In the genomic region with DNA sequence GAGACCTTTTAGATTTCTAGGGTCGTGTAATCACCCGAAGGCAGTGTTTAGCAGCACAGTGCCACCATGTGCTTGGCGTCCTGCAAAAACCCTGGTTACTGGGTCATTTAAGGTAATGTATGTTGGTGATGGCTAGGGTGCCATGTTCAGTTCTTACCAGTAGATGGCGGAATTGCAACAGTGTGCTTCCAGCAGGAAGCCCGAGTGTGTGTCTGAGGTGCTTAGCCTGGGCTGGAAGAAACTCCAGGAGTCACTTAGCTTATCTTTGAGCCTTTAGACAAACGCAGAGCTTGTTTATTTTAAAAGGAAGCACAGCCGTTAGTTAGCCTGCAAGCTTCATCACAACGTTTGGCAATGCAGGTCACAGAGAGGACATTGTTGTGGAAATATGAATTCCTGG, we compare ENCODE assay signal across 8 mouse cellular contexts. TPM values are rescaled to one million over a fixed set of nuclear protein-coding genes. Genes with fewer than 3 reads are reported as not detected.
DNase-seq lines count a peak whose midpoint lies in the region; ATAC-seq lines count a peak whose summit lies in the region.

No protein-coding gene starts in this region.

- ATAC-seq in common myeloid progenitor, adult 5-6 weeks (replicated peaks; ENCODE audit: low read depth, poor library complexity, severe bottlenecking): peak; percentile 99
- peak; percentile 62 for ATAC-seq in intestine, embryonic 14.5 days (replicated peaks; ENCODE audit: low FRiP score, low TSS enrichment, low read depth)
- peak; percentile 99 for ATAC-seq in megakaryocyte progenitor cell, adult 5-6 weeks (replicated peaks; ENCODE audit: poor library complexity)

- DNase-seq in urinary bladder, postnatal 14 days (ENCODE audit: low spot score): peak; percentile 80
- DNase-seq in urinary bladder, postnatal 10 days (ENCODE audit: low spot score): no peak
- DNase-seq in gastrocnemius, postnatal 14 days: peak; percentile 65
- peak; percentile 87 for DNase-seq in intestine, embryonic 14.5 days (ENCODE audit: low spot score)
- peak; percentile 55 to 90 for DNase-seq in left cerebral cortex, adult 9 months (ENCODE audit: low spot score in 2 of 2)
- peak; percentile 52 for DNase-seq in spleen, adult 12 weeks (ENCODE audit: low spot score)

- no peak overlapping the region for H3K27ac ChIP-seq in intestine, embryonic 14.5 days (ENCODE audit: low read depth)

- H3K9me3 ChIP-seq in intestine, embryonic 14.5 days (ENCODE audit: control insufficient read depth, low read length): 0 out of 2 replicates have a peak, but pooled peaks cover 5% of the 10 kb centered on the region

- WGBS in intestine, embryonic 14.5 days: under 1% methylated on average over 8 of the region's 8 CpGs

- no peaks in the 10 kb centered on the region; the same call in 1 of the 2 replicates for H3K4me1 ChIP-seq in intestine, embryonic 14.5 days (replicated peaks; ENCODE audit: control insufficient read depth, insufficient read depth, low read length)

- H3K36me3 ChIP-seq in intestine, embryonic 14.5 days (ENCODE audit: control insufficient read depth, insufficient read depth, low read length): no peaks in the 10 kb centered on the region

- H3K4me3 ChIP-seq in intestine, embryonic 14.5 days (ENCODE audit: low read depth, low read length): no peak overlapping the region

- no peaks in the 10 kb centered on the region for H3K27me3 ChIP-seq in intestine, embryonic 14.5 days (replicated peaks; ENCODE audit: control insufficient read depth, insufficient read depth, low read length)

- intact Hi-C loops in gastrocnemius, postnatal 14 days (cut with DNase I; ENCODE audit: low total_unique reads): no loop called here

- no peak overlapping the region for H3K4me2 ChIP-seq in intestine, embryonic 14.5 days (ENCODE audit: low read length)

- H3K9ac ChIP-seq in intestine, embryonic 14.5 days (ENCODE audit: low read length): no peak overlapping the region

RNA-seq across cellular contexts. Expression of a gene that starts 17.7 kb away (rescaled TPM):
- 12.3 and 15.8 TPM in 2 replicates for total RNA-seq in common myeloid progenitor, adult 5-6 weeks (2017)
- 1 to 10 TPM; 2.2 to 4.0 TPM for total RNA-seq in gastrocnemius, postnatal 14 days (2021)
- polyA plus RNA-seq in intestine, embryonic 14.5 days (2014; fragmentation: Nextera tagmentation; extraction: Ambion mirVana): 3.3 and 3.8 TPM in 2 replicates
- 2.0 and 2.2 TPM in 2 replicates for total RNA-seq in megakaryocyte progenitor cell, adult 5-6 weeks (2015)
- total RNA-seq in megakaryocyte progenitor cell, adult 5-6 weeks (2017): 4.0 and 5.3 TPM in 2 replicates

RNA-seq across cellular contexts. Expression of a gene that starts 39.7 kb away (rescaled TPM):
- total RNA-seq in common myeloid progenitor, adult 5-6 weeks (2017): 0.87 and 1.2 TPM in 2 replicates
- 10 to 100 TPM; 13.1 to 15.7 TPM for total RNA-seq in gastrocnemius, postnatal 14 days (2021)
- 5.8 and 6.2 TPM in 2 replicates for polyA plus RNA-seq in intestine, embryonic 14.5 days (2014; fragmentation: Nextera tagmentation; extraction: Ambion mirVana)
- 2.2 and 3.2 TPM in 2 replicates for total RNA-seq in megakaryocyte progenitor cell, adult 5-6 weeks (2015)
- total RNA-seq in megakaryocyte progenitor cell, adult 5-6 weeks (2017): 1.8 and 4.9 TPM in 2 replicates

RNA-seq across cellular contexts. Expression of a gene that starts 39.7 kb away (rescaled TPM):
- total RNA-seq in common myeloid progenitor, adult 5-6 weeks (2017): 74.3 and 78.4 TPM in 2 replicates
- total RNA-seq in gastrocnemius, postnatal 14 days (2021): 10 to 100 TPM; 23.4 to 25.2 TPM
- 41.8 and 47.2 TPM in 2 replicates for polyA plus RNA-seq in intestine, embryonic 14.5 days (2014; fragmentation: Nextera tagmentation; extraction: Ambion mirVana)
- 72.1 and 80.0 TPM in 2 replicates for total RNA-seq in megakaryocyte progenitor cell, adult 5-6 weeks (2015)
- total RNA-seq in megakaryocyte progenitor cell, adult 5-6 weeks (2017): 48.6 and 58.0 TPM in 2 replicates
